Mouse (Mus musculus): ENCODE measurements around the gene Olfr194.
"Not testable (repeated sequence)": the region's sequence is repeated elsewhere in the genome, so short reads cannot be mapped to it uniquely, and the experiment has no call there.

Gene Olfr194

GRCm38 (mm10) chr16:59120969-59121368, at the start of gene Olfr194:
Olfr194 (minus strand) TSS chr16:59121069.
- no peak for DNase-seq (ENCODE audit: low read depth, low spot score)

- DNase-seq (ENCODE audit: low read depth, low spot score), result no peak
Measured at GRCm38 (mm10) chr16:59170354-59170753, 49.5 kb upstream of the Olfr194 start, which contains the start of gene Olfr196. Olfr196 (minus strand) TSS chr16:59170454.

GRCm38 (mm10) chr16:59151996-59152395, 31.1 kb upstream of the Olfr194 start:
- DNase-seq (ENCODE audit: low read depth, low spot score), result no peak

- no peak for DNase-seq (ENCODE audit: low read depth, low spot score)
Measured at GRCm38 (mm10) chr16:59146746-59147145, 25.9 kb upstream of the Olfr194 start, which contains the start of gene Olfr195. Olfr195 (plus strand) TSS chr16:59147046.

- DNase-seq (ENCODE audit: low read depth, low spot score), result peak; percentile 46
Measured at GRCm38 (mm10) chr16:59141105-59141504, 20.2 kb upstream of the Olfr194 start.

GRCm38 (mm10) chr16:59130740-59131139, 9.9 kb upstream of the Olfr194 start:
- no peak for DNase-seq (ENCODE audit: low read depth, low spot score)

GRCm38 (mm10) chr16:59111781-59112180, 9.1 kb downstream of the Olfr194 start, which contains the start of gene Olfr193:
Olfr193 (minus strand) TSS chr16:59111881.
- DNase-seq (ENCODE audit: low read depth, low spot score), result peak; percentile 30

- DNase-seq (ENCODE audit: low read depth, low spot score), result not testable (repeated sequence)
Measured at GRCm38 (mm10) chr16:59108522-59108921, 12.3 kb downstream of the Olfr194 start.

- DNase-seq (ENCODE audit: low read depth, low spot score), result no peak
Measured at GRCm38 (mm10) chr16:59105312-59105711, 15.6 kb downstream of the Olfr194 start.

- DNase-seq (ENCODE audit: low read depth, low spot score), result peak; percentile 21
Measured at GRCm38 (mm10) chr16:59089722-59090121, 31.1 kb downstream of the Olfr194 start, which contains the start of gene Olfr191. Olfr191 (minus strand) TSS chr16:59089822.

GRCm38 (mm10) chr16:59081113-59081512, 39.8 kb downstream of the Olfr194 start:
- DNase-seq (ENCODE audit: low read depth, low spot score), result not testable (repeated sequence)

- DNase-seq (ENCODE audit: low read depth, low spot score), result no peak
Measured at GRCm38 (mm10) chr16:59077905-59078304, 43.0 kb downstream of the Olfr194 start, which contains the start of gene Olfr190. Olfr190 (minus strand) TSS chr16:59078005.

- no peak for DNase-seq (ENCODE audit: low read depth, low spot score)
Measured at GRCm38 (mm10) chr16:59073520-59073919, 47.3 kb downstream of the Olfr194 start.

- DNase-seq (ENCODE audit: low read depth, low spot score), result no peak
Measured at GRCm38 (mm10) chr16:59071755-59072154, 49.1 kb downstream of the Olfr194 start.

Measured in R1 (cell line).